Mouse (Mus musculus): ENCODE results near the gene Xrcc5. TPM values are rescaled to one million over a fixed set of nuclear protein-coding genes. Genes with fewer than 3 reads are reported as not detected.

Xrcc5 gene
- polyA plus RNA-seq, 1 experiment from 2014 or later, result 23.8 TPM

DNA sequence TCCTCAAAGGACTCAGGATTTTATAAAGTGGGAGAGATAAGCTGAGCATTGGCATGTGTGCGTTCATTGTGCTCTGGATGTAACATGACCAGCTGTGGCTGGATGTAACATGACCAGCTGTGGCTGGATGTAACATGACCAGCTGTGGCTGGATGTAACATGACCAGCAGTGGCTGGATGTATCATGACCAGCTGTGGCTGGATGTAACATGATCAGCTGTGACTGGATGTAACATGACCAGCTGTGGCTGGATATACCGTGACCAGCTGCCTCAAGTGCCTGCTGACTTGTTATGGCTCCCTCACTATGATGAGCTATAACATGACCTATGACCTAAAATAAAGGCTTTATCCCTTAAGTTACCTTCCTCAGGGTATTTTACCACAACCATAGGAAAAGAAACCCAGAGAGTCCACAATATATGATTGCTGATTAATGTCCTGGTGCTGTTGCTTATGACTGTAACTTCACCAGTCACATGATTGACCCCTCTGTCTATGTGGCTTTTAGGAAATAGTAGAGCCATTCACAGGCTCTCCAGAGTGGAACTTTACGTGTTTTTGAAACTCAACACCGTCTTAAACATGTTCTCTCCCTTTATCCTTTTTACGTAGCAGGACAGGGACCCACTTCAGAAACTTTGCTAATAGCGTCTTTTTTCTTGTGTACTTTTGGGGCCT is 2.7 kb downstream of the Xrcc5 start:
- H3K9ac ChIP-seq (replicated peaks; ENCODE audit: low read depth, low read length), result no peak overlapping the region
- ATAC-seq, result no peak
- no peak overlapping the region for H3K27ac ChIP-seq (ENCODE audit: low read length)
- no peaks in the 10 kb centered on the region for H3K27me3 ChIP-seq (replicated peaks; ENCODE audit: control insufficient read depth, insufficient read depth, low read length)
- H3K4me1 ChIP-seq (replicated peaks; ENCODE audit: control insufficient read depth, insufficient read depth, low read length), result peaks cover 13% of the 10 kb centered on the region
- H3K4me3 ChIP-seq (replicated peaks; ENCODE audit: low read length), result no peak overlapping the region
- no peaks in the 10 kb centered on the region for H3K9me3 ChIP-seq (ENCODE audit: control insufficient read depth, low read length)
- 49% methylated on average over 6 of the region's 6 CpGs for WGBS
- H3K4me2 ChIP-seq (ENCODE audit: low read length), result no peak overlapping the region
- H3K36me3 ChIP-seq (ENCODE audit: control insufficient read depth, insufficient read depth), result no peaks in the 10 kb centered on the region

DNA sequence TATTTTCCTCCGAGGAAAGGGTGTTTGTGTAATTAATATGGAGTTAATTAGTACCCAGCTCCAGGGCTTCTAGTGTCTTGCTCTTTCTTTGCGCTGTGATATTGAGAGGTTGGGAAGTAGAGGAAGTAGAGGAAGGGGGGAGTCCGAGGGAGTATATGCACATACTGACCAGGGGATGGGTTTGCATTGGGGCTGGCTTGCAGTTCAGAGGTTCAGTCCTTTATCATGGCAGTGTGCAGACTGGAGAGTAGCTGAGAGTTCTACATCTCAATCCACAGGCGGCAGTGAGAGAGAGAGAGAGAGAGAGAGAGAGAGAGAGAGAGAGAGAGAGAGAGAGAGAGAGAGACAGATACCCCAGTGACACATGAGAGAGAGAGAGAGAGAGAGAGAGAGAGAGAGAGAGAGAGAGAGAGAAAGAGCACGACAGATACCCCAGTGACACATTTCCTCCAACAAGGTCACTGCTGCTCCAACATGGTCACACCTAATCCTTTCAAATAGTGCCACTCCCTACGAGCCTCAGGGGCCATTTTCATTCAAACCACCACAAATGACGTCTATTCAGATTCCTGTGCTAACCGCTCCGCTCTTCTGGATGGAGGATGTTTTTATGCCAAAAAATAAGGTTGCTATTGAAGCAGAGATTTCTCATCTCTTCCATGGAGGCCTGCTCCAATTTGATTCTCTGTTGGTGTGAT is 5.6 kb downstream of the Xrcc5 start:
- no peak for ATAC-seq
- 84% methylated on average over 9 of the region's 9 CpGs for WGBS
- Histone ChIP-seq H3K27ac (ENCODE audit: low read length) (no peak overlapping the region), H3K4me1 (replicated peaks; ENCODE audit: control insufficient read depth, insufficient read depth, low read length) (peaks cover 9% of the 10 kb centered on the region), H3K36me3 (ENCODE audit: control insufficient read depth, insufficient read depth) (no peaks in the 10 kb centered on the region; the same call in 1 of the 2 replicates), H3K4me3 (replicated peaks; ENCODE audit: low read length) (no peak overlapping the region), H3K4me2 (ENCODE audit: low read length) (no peak overlapping the region), H3K27me3 (replicated peaks; ENCODE audit: control insufficient read depth, insufficient read depth, low read length) (no peaks in the 10 kb centered on the region), H3K9me3 (ENCODE audit: control insufficient read depth, low read length) (no peaks in the 10 kb centered on the region), H3K9ac (replicated peaks; ENCODE audit: low read depth, low read length) (no peak overlapping the region)

- Histone ChIP-seq H3K4me1 (replicated peaks; ENCODE audit: control insufficient read depth, insufficient read depth, low read length) (peaks cover 3% of the 10 kb centered on the region; the same call in 1 of the 2 replicates), H3K4me3 (replicated peaks; ENCODE audit: low read length) (no peak overlapping the region), H3K36me3 (ENCODE audit: control insufficient read depth, insufficient read depth) (no peaks in the 10 kb centered on the region; the same call in 1 of the 2 replicates), H3K4me2 (ENCODE audit: low read length) (no peak overlapping the region), H3K27ac (ENCODE audit: low read length) (no peak overlapping the region), H3K9me3 (ENCODE audit: control insufficient read depth, low read length) (no peaks in the 10 kb centered on the region), H3K27me3 (replicated peaks; ENCODE audit: control insufficient read depth, insufficient read depth, low read length) (no peaks in the 10 kb centered on the region), H3K9ac (replicated peaks; ENCODE audit: low read depth, low read length) (no peak overlapping the region)
- 70% methylated on average over 5 of the region's 5 CpGs for WGBS
- ATAC-seq, result peak; percentile 49; the same call in 1 of the 2 replicates
These were observed 6.3 kb downstream of the Xrcc5 start for GRCm38 (mm10) chr1:72313399-72314039.

GRCm38 (mm10) chr1:72315447-72315846 is 8.2 kb downstream of the Xrcc5 start:
- no peaks in the 10 kb centered on the region for H3K4me1 ChIP-seq (replicated peaks; ENCODE audit: control insufficient read depth, insufficient read depth, low read length)
- no peak for ATAC-seq

GRCm38 (mm10) chr1:72316409-72316808 is 9.2 kb downstream of the Xrcc5 start:
- ATAC-seq, result no peak
- Histone ChIP-seq H3K9ac (replicated peaks; ENCODE audit: low read depth, low read length) (no peak overlapping the region), H3K4me1 (replicated peaks; ENCODE audit: control insufficient read depth, insufficient read depth, low read length) (no peaks in the 10 kb centered on the region), H3K36me3 (ENCODE audit: control insufficient read depth, insufficient read depth) (peaks cover 4% of the 10 kb centered on the region), H3K9me3 (ENCODE audit: control insufficient read depth, low read length) (no peaks in the 10 kb centered on the region), H3K4me3 (replicated peaks; ENCODE audit: low read length) (no peak overlapping the region), H3K27me3 (replicated peaks; ENCODE audit: control insufficient read depth, insufficient read depth, low read length) (no peaks in the 10 kb centered on the region), H3K4me2 (ENCODE audit: low read length) (no peak overlapping the region), H3K27ac (ENCODE audit: low read length) (no peak overlapping the region)
- 55% methylated on average over 8 of the region's 8 CpGs for WGBS

More at GRCm38 (mm10) chr1:72315447-72315846, 8.2 kb downstream of the Xrcc5 start:
- Histone ChIP-seq H3K4me2 (ENCODE audit: low read length) (no peak overlapping the region), H3K9ac (replicated peaks; ENCODE audit: low read depth, low read length) (no peak overlapping the region), H3K36me3 (ENCODE audit: control insufficient read depth, insufficient read depth) (no peaks in the 10 kb centered on the region; the same call in 1 of the 2 replicates), H3K27me3 (replicated peaks; ENCODE audit: control insufficient read depth, insufficient read depth, low read length) (no peaks in the 10 kb centered on the region), H3K4me3 (replicated peaks; ENCODE audit: low read length) (no peak overlapping the region), H3K9me3 (ENCODE audit: control insufficient read depth, low read length) (no peaks in the 10 kb centered on the region), H3K27ac (ENCODE audit: low read length) (no peak overlapping the region)
- 94% methylated on average over 4 of the region's 4 CpGs for WGBS

- Histone ChIP-seq H3K27me3 (replicated peaks; ENCODE audit: control insufficient read depth, insufficient read depth, low read length) (no peaks in the 10 kb centered on the region), H3K9me3 (ENCODE audit: control insufficient read depth, low read length) (no peaks in the 10 kb centered on the region), H3K4me2 (ENCODE audit: low read length) (no peak overlapping the region), H3K36me3 (ENCODE audit: control insufficient read depth, insufficient read depth) (peaks cover 4% of the 10 kb centered on the region), H3K4me1 (replicated peaks; ENCODE audit: control insufficient read depth, insufficient read depth, low read length) (no peaks in the 10 kb centered on the region), H3K9ac (replicated peaks; ENCODE audit: low read depth, low read length) (no peak overlapping the region), H3K27ac (ENCODE audit: low read length) (no peak overlapping the region), H3K4me3 (replicated peaks; ENCODE audit: low read length) (no peak overlapping the region)
- 78% methylated on average over 7 of the region's 7 CpGs for WGBS
- no peak for ATAC-seq
These were observed 9.7 kb downstream of the Xrcc5 start for GRCm38 (mm10) chr1:72316901-72317300.

DNA sequence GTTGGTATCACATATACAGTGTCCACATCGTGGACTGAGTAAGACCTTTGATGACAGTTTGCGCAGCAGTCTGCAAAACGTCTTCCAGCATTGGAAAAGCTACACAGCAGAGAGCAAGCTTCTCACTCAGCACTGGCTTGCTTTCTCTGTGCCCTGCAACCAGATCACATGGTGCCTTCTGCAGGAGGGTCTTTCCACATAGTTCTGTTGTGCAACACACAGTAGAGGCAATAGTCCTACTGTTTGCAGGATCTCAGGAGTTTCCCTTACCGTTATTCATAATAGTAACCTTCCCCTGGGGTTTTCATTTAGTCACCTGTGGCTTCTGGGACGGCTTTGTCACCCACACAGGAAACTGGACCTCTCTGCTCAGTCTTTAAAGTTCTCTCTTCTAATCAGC is 13.5 kb downstream of the Xrcc5 start:
- WGBS, result 92% methylated on average over 5 of the region's 5 CpGs
- no peak for ATAC-seq
- Histone ChIP-seq H3K9ac (replicated peaks; ENCODE audit: low read depth, low read length) (no peak overlapping the region), H3K27me3 (replicated peaks; ENCODE audit: control insufficient read depth, insufficient read depth, low read length) (no peaks in the 10 kb centered on the region), H3K27ac (ENCODE audit: low read length) (no peak overlapping the region), H3K4me2 (ENCODE audit: low read length) (no peak overlapping the region), H3K36me3 (ENCODE audit: control insufficient read depth, insufficient read depth) (peaks cover 4% of the 10 kb centered on the region), H3K4me3 (replicated peaks; ENCODE audit: low read length) (no peak overlapping the region), H3K9me3 (ENCODE audit: control insufficient read depth, low read length) (no peaks in the 10 kb centered on the region), H3K4me1 (replicated peaks; ENCODE audit: control insufficient read depth, insufficient read depth, low read length) (no peaks in the 10 kb centered on the region)

DNA sequence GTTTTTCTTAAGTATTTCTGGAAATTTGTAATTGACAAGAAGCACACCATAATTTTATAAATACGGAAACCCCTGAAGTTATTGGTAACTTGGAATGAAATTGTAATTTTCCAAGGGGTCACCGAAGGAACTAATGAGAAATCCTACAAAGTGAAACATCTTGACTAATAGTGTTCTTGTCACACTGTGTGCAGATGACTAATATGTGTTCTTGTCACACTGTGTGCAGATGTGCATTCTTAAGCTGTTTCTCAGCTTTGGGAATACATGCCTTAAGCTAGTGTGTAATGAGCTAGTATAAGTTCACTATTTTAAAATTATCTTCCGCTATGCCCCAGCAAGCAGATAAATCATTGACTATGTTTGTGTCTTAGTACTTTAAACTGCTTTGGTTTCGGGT is 16.0 kb downstream of the Xrcc5 start:
- Histone ChIP-seq H3K27me3 (replicated peaks; ENCODE audit: control insufficient read depth, insufficient read depth, low read length) (no peaks in the 10 kb centered on the region), H3K27ac (ENCODE audit: low read length) (no peak overlapping the region), H3K9ac (replicated peaks; ENCODE audit: low read depth, low read length) (no peak overlapping the region), H3K4me1 (replicated peaks; ENCODE audit: control insufficient read depth, insufficient read depth, low read length) (no peaks in the 10 kb centered on the region), H3K4me2 (ENCODE audit: low read length) (no peak overlapping the region), H3K9me3 (ENCODE audit: control insufficient read depth, low read length) (no peaks in the 10 kb centered on the region), H3K36me3 (ENCODE audit: control insufficient read depth, insufficient read depth) (peaks cover 7% of the 10 kb centered on the region), H3K4me3 (replicated peaks; ENCODE audit: low read length) (no peak overlapping the region)
- WGBS, result 99% methylated on average over 4 of the region's 4 CpGs
- ATAC-seq, result no peak

GRCm38 (mm10) chr1:72326162-72326821 is 19.1 kb downstream of the Xrcc5 start:
- H3K9ac ChIP-seq (replicated peaks; ENCODE audit: low read depth, low read length), result no peak overlapping the region
- no peak overlapping the region for H3K27ac ChIP-seq (ENCODE audit: low read length)
- no peaks in the 10 kb centered on the region for H3K4me1 ChIP-seq (replicated peaks; ENCODE audit: control insufficient read depth, insufficient read depth, low read length)
- H3K36me3 ChIP-seq (ENCODE audit: control insufficient read depth, insufficient read depth), result peaks cover 5% of the 10 kb centered on the region; the same call in 1 of the 2 replicates
- no peak for ATAC-seq
- no peak overlapping the region for H3K4me2 ChIP-seq (ENCODE audit: low read length)
- no peaks in the 10 kb centered on the region for H3K9me3 ChIP-seq (ENCODE audit: control insufficient read depth, low read length)
- 93% methylated on average over 11 of the region's 11 CpGs for WGBS
- H3K4me3 ChIP-seq (replicated peaks; ENCODE audit: low read length), result no peak overlapping the region
- H3K27me3 ChIP-seq (replicated peaks; ENCODE audit: control insufficient read depth, insufficient read depth, low read length), result no peaks in the 10 kb centered on the region

All from forebrain, embryonic 16.5 days (tissue).